Mouse (Mus musculus) embryonic fibroblast, embryonic 13.5 days (primary cell): ENCODE results near the gene Smarca2.

Experiments
- CTCF ChIP-seq: IDR thresholded peaks from 2 replicates; pipeline ENCODE4 v1.5.1; 2011; ENCODE audit warnings: mild to moderate bottlenecking, control low read depth, low read length, moderate library complexity, borderline replicate concordance; ENCODE audit not compliant: insufficient read depth
- POLR2A ChIP-seq: IDR thresholded peaks from 2 replicates; pipeline ENCODE4 v1.6.1; 2011; ENCODE audit warnings: low read depth, mild to moderate bottlenecking, control low read depth, low read length, moderate library complexity

GRCm38 (mm10) chr19:26616271-26616670 is 11.4 kb downstream of the Smarca2 start:
- TF ChIP-seq CTCF = no peak
- no peak for TF ChIP-seq POLR2A
